ENCODE assay signal across 18 mouse cellular contexts in the genomic region with DNA sequence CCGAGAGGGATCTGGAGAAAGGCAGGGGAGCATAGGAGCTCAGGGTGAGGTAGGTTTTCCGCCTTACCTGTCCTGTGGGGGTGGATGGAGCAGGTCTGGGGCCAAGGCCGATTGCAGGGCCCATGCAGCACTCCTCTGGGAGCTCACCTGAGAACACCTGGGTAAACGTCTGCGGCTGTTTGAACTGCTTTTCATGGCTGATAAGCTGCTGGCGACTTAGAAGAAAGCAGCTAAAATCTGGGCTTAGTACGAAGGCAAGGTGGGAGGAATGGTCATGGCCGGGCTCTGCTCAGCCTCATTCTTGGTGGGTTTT. TPM values are rescaled to one million over a fixed set of nuclear protein-coding genes. Genes with fewer than 3 reads are reported as not detected.
A peak's percentile ranks its signal among the peaks of the same experiment; 100 is the strongest.
DNase-seq lines count a peak whose midpoint lies in the region; ATAC-seq lines count a peak whose summit lies in the region.
"Had no signal": no experiment of that assay in that cellular context is flagged by ENCODE, and none has a peak within 500 bp of the region (broad histone marks: within the 10 kb centered on the region; RNA-seq: fewer than 3 reads in every experiment).

No protein-coding gene starts in this region.

- no peak for ATAC-seq in hindbrain, embryonic 11.5 days (ENCODE audit: low FRiP score)
- ATAC-seq in midbrain, embryonic 11.5 days (ENCODE audit: low FRiP score) = no peak
- no peak for ATAC-seq in midbrain, embryonic 14.5 days (ENCODE audit: low FRiP score, low TSS enrichment)
- ATAC-seq in limb, embryonic 15.5 days (ENCODE audit: insufficient number of reproducible peaks, low FRiP score, low TSS enrichment, low read depth) = no peak
- ATAC-seq: forebrain, embryonic 15.5 days had no signal

- H3K9ac ChIP-seq in hindbrain, embryonic 11.5 days (ENCODE audit: low read depth, low read length) = no peak overlapping the region
- H3K9ac ChIP-seq in midbrain, embryonic 11.5 days (ENCODE audit: low read length) = no peak overlapping the region
- H3K9ac ChIP-seq in midbrain, embryonic 14.5 days (replicated peaks; ENCODE audit: low read length) = no peak overlapping the region
- no peak overlapping the region for H3K9ac ChIP-seq in limb, embryonic 15.5 days
- H3K9ac ChIP-seq: forebrain, embryonic 15.5 days; hindbrain, embryonic 14.5 days; limb, embryonic 12.5 days; neural tube, embryonic 15.5 days had no signal

- 66% methylated on average over 8 of the region's 8 CpGs for WGBS in hindbrain, embryonic 10.5 days
- WGBS in hindbrain, embryonic 11.5 days = 70% methylated on average over 8 of the region's 8 CpGs
- WGBS in midbrain, embryonic 11.5 days = 68% methylated on average over 8 of the region's 8 CpGs
- 68% methylated on average over 8 of the region's 8 CpGs for WGBS in midbrain, embryonic 14.5 days
- WGBS in limb, embryonic 15.5 days = 48% methylated on average over 8 of the region's 8 CpGs

- DNase-seq in hindbrain, embryonic 10.5 days (ENCODE audit: low spot score) = no peak
- no peak for DNase-seq in hindbrain, embryonic 11.5 days (ENCODE audit: low spot score)
- DNase-seq in midbrain, embryonic 11.5 days (ENCODE audit: low spot score, missing footprints) = peak; percentile 33
- DNase-seq in midbrain, embryonic 14.5 days = no peak
- no peak for DNase-seq in right cerebral cortex, adult 2 months (ENCODE audit: low spot score in 2 of 2)
- no peak for DNase-seq in gastrocnemius, adult 18-20 months (ENCODE audit: low spot score)
- DNase-seq: cerebellum, postnatal 10 days; gastrocnemius, adult 2 months; heart, postnatal 10 days; kidney, adult 18-20 months; right cerebral cortex, postnatal 4 days had no signal

- H3K9me3 ChIP-seq in hindbrain, embryonic 10.5 days = no peaks in the 10 kb centered on the region
- no peaks in the 10 kb centered on the region for H3K9me3 ChIP-seq in hindbrain, embryonic 11.5 days (ENCODE audit: control insufficient read depth, low read length)
- H3K9me3 ChIP-seq in midbrain, embryonic 11.5 days (ENCODE audit: control insufficient read depth, low read length) = no peaks in the 10 kb centered on the region
- H3K9me3 ChIP-seq in midbrain, embryonic 14.5 days (ENCODE audit: control insufficient read depth, low read length) = no peaks in the 10 kb centered on the region
- H3K9me3 ChIP-seq in limb, embryonic 15.5 days = no peaks in the 10 kb centered on the region
- H3K9me3 ChIP-seq: forebrain, embryonic 15.5 days; limb, embryonic 12.5 days; midbrain, embryonic 10.5 days; neural tube, embryonic 15.5 days had no signal

- H3K4me1 ChIP-seq in hindbrain, embryonic 10.5 days (replicated peaks) = peaks cover 28% of the 10 kb centered on the region
- no peaks in the 10 kb centered on the region for H3K4me1 ChIP-seq in hindbrain, embryonic 11.5 days (replicated peaks; ENCODE audit: control insufficient read depth, insufficient read depth, low read length)
- no peaks in the 10 kb centered on the region for H3K4me1 ChIP-seq in midbrain, embryonic 11.5 days (ENCODE audit: control insufficient read depth, insufficient read depth, low read length)
- H3K4me1 ChIP-seq in midbrain, embryonic 14.5 days (ENCODE audit: control insufficient read depth, insufficient read depth, low read length) = peaks cover 5% of the 10 kb centered on the region; the same call in 1 of the 2 replicates
- peaks cover 11% of the 10 kb centered on the region; the same call in 1 of the 2 replicates for H3K4me1 ChIP-seq in limb, embryonic 15.5 days
- H3K4me1 ChIP-seq: neural tube, embryonic 15.5 days had no signal

- no peak overlapping the region for H3K4me2 ChIP-seq in hindbrain, embryonic 11.5 days (replicated peaks; ENCODE audit: low read depth, low read length)
- H3K4me2 ChIP-seq in midbrain, embryonic 11.5 days = no peak overlapping the region
- no peak overlapping the region for H3K4me2 ChIP-seq in midbrain, embryonic 14.5 days (ENCODE audit: low read length)
- 0 out of 2 replicates have a peak overlapping the region, but pooled peaks have one; percentile 6 for H3K4me2 ChIP-seq in limb, embryonic 15.5 days
- H3K4me2 ChIP-seq: forebrain, embryonic 15.5 days; hindbrain, embryonic 14.5 days; limb, embryonic 12.5 days; neural tube, embryonic 15.5 days had no signal

- 0 out of 2 replicates have a peak overlapping the region, but pooled peaks have one; percentile 19 for H3K27ac ChIP-seq in hindbrain, embryonic 10.5 days
- no peak overlapping the region for H3K27ac ChIP-seq in hindbrain, embryonic 11.5 days (ENCODE audit: low read depth, low read length)
- H3K27ac ChIP-seq in midbrain, embryonic 11.5 days (ENCODE audit: low read depth, low read length) = no peak overlapping the region
- H3K27ac ChIP-seq in midbrain, embryonic 14.5 days (replicated peaks; ENCODE audit: low read depth, low read length) = no peak overlapping the region
- no peak overlapping the region for H3K27ac ChIP-seq in limb, embryonic 15.5 days
- H3K27ac ChIP-seq: forebrain, embryonic 15.5 days; gastrocnemius, adult 2 months; hindbrain, embryonic 14.5 days; left cerebral cortex, adult 2 months; limb, embryonic 12.5 days; midbrain, embryonic 10.5 days; neural tube, embryonic 15.5 days had no signal

- H3K27me3 ChIP-seq in hindbrain, embryonic 10.5 days (ENCODE audit: insufficient read depth, poor library complexity, severe bottlenecking) = peaks cover 14% of the 10 kb centered on the region; the same call in 1 of the 2 replicates
- H3K27me3 ChIP-seq in hindbrain, embryonic 11.5 days (ENCODE audit: control insufficient read depth, insufficient read depth, low read length) = no peaks in the 10 kb centered on the region
- H3K27me3 ChIP-seq in midbrain, embryonic 11.5 days (ENCODE audit: control insufficient read depth, insufficient read depth, low read length) = no peaks in the 10 kb centered on the region
- H3K27me3 ChIP-seq in midbrain, embryonic 14.5 days (ENCODE audit: control insufficient read depth, insufficient read depth, low read length) = no peaks in the 10 kb centered on the region
- no peaks in the 10 kb centered on the region for H3K27me3 ChIP-seq in limb, embryonic 15.5 days
- H3K27me3 ChIP-seq: forebrain, embryonic 15.5 days; neural tube, embryonic 15.5 days had no signal

- H3K36me3 ChIP-seq in hindbrain, embryonic 10.5 days = no peaks in the 10 kb centered on the region
- H3K36me3 ChIP-seq in hindbrain, embryonic 11.5 days (ENCODE audit: control insufficient read depth, insufficient read depth, low read length) = no peaks in the 10 kb centered on the region
- no peaks in the 10 kb centered on the region for H3K36me3 ChIP-seq in midbrain, embryonic 11.5 days (ENCODE audit: control insufficient read depth, insufficient read depth, low read length)
- H3K36me3 ChIP-seq in midbrain, embryonic 14.5 days (ENCODE audit: control insufficient read depth, insufficient read depth, low read length) = no peaks in the 10 kb centered on the region
- no peaks in the 10 kb centered on the region for H3K36me3 ChIP-seq in limb, embryonic 15.5 days
- H3K36me3 ChIP-seq: forebrain, embryonic 15.5 days; limb, embryonic 12.5 days; midbrain, embryonic 10.5 days; neural tube, embryonic 15.5 days had no signal

- H3K4me3 ChIP-seq in hindbrain, embryonic 10.5 days = no peak overlapping the region
- H3K4me3 ChIP-seq in hindbrain, embryonic 11.5 days (ENCODE audit: low read depth, low read length) = no peak overlapping the region
- H3K4me3 ChIP-seq in midbrain, embryonic 11.5 days (ENCODE audit: low read depth, low read length) = no peak overlapping the region
- H3K4me3 ChIP-seq in midbrain, embryonic 14.5 days (replicated peaks; ENCODE audit: low read depth, low read length) = no peak overlapping the region
- H3K4me3 ChIP-seq in limb, embryonic 15.5 days = peak overlapping the region; percentile 11; the same call in 1 of the 2 replicates
- H3K4me3 ChIP-seq: forebrain, embryonic 15.5 days; gastrocnemius, adult 2 months; left cerebral cortex, adult 2 months; limb, embryonic 12.5 days; midbrain, embryonic 10.5 days; neural tube, embryonic 15.5 days had no signal

RNA-seq across cellular contexts. Expression of gene G0s2, which starts 29.0 kb away (rescaled TPM):
- polyA plus RNA-seq in hindbrain, embryonic 10.5 days (2016; fragmentation: Nextera tagmentation; extraction: Ambion mirVana) = 5.6 and 7.6 TPM in 2 replicates
- 6.3 and 7.5 TPM in 2 replicates for polyA plus RNA-seq in hindbrain, embryonic 11.5 days (2014; fragmentation: Nextera tagmentation; extraction: Ambion mirVana)
- 7.9 and 11.4 TPM in 2 replicates for polyA plus RNA-seq in midbrain, embryonic 11.5 days (2014; fragmentation: Nextera tagmentation; extraction: Ambion mirVana)
- polyA plus RNA-seq in midbrain, embryonic 14.5 days (2014; fragmentation: Nextera tagmentation; extraction: Ambion mirVana) = 5.7 and 7.4 TPM in 2 replicates
- polyA plus RNA-seq in limb, embryonic 15.5 days (2015; fragmentation: Nextera tagmentation; extraction: Ambion mirVana) = 26.5 and 43.2 TPM in 2 replicates
- 10 to 100 TPM; 10.7 to 19.6 TPM for total RNA-seq in gastrocnemius, adult 18-20 months (2021)

RNA-seq across cellular contexts. Expression of gene Hsd11b1, which starts 38.2 kb away (rescaled TPM):
- polyA plus RNA-seq in hindbrain, embryonic 10.5 days (2016; fragmentation: Nextera tagmentation; extraction: Ambion mirVana) = not detected in 2 replicates
- 0.54 TPM in 1 of 2 replicates, not detected in the other for polyA plus RNA-seq in hindbrain, embryonic 11.5 days (2014; fragmentation: Nextera tagmentation; extraction: Ambion mirVana)
- polyA plus RNA-seq in midbrain, embryonic 11.5 days (2014; fragmentation: Nextera tagmentation; extraction: Ambion mirVana) = 0.23 TPM in 1 of 2 replicates, not detected in the other
- 0.22 TPM in 1 of 2 replicates, not detected in the other for polyA plus RNA-seq in midbrain, embryonic 14.5 days (2014; fragmentation: Nextera tagmentation; extraction: Ambion mirVana)
- polyA plus RNA-seq in limb, embryonic 15.5 days (2015; fragmentation: Nextera tagmentation; extraction: Ambion mirVana) = 6.8 and 10.3 TPM in 2 replicates
- 1 to 10 TPM; 5.3 to 9.5 TPM for total RNA-seq in gastrocnemius, adult 18-20 months (2021)
- polyA plus RNA-seq: hindbrain, embryonic 14.5 days had no signal
